Comparison of ENCODE assay signal across 8 mouse cellular contexts in the genomic region with DNA sequence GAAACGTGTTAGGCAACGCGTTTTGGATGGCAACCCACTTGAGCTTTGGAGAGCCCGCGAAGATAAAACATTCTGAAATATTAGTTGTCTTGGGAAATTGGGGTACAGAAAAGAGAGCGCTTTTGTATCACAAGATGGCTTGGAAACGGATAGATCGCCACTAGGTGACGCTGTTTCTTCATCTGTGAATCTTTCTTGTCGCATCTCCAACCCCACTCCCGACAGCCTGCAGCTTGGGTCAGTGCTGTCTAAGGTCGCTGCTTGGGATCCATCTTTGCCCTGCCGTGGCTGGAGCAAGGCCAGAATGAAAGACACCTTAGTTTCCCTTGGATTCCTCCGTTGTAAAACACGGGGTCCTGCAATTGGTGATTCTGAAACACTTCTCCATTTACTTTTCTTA.
DNase-seq lines count a peak whose midpoint lies in the region; ATAC-seq and TF ChIP-seq lines count a peak whose summit lies in the region.

No protein-coding gene starts in this region.

- peak; percentile 98 for TF ChIP-seq CTCF in gastrocnemius, adult 2 months (IDR thresholded peaks at IDR 0.05)
- TF ChIP-seq CTCF in hindbrain, postnatal 0 days (IDR thresholded peaks at IDR 0.05; ENCODE audit: low read depth), result peak; percentile 96

- H3K4me3 ChIP-seq in gastrocnemius, adult 2 months, result peak overlapping the region; percentile 38
- no peak overlapping the region for H3K4me3 ChIP-seq in hindbrain, postnatal 0 days (ENCODE audit: low read length)
- H3K4me3 ChIP-seq in megakaryocyte, embryonic 14.5 days (replicated peaks), result peak overlapping the region; percentile 69

- H3K4me2 ChIP-seq in hindbrain, postnatal 0 days (ENCODE audit: low read depth, low read length), result peak overlapping the region; percentile 44

- H3K9me3 ChIP-seq in hindbrain, postnatal 0 days (ENCODE audit: low read length), result no peaks in the 10 kb centered on the region
- no peaks in the 10 kb centered on the region for H3K9me3 ChIP-seq in megakaryocyte, embryonic 14.5 days

- H3K27me3 ChIP-seq in hindbrain, postnatal 0 days (ENCODE audit: insufficient read depth, low read length), result 0 out of 2 replicates have a peak, but pooled peaks cover 4% of the 10 kb centered on the region
- peaks cover 49% of the 10 kb centered on the region for H3K27me3 ChIP-seq in megakaryocyte, embryonic 14.5 days (replicated peaks)

- intact Hi-C loops in gastrocnemius, adult 2 months (cut with DNase I), result loop anchor here (1.0 to 10.0 kb wide), 4 partner anchors 83 to 543 kb away; no protein-coding TSS in a partner anchor

- 4% methylated on average over 15 of the region's 15 CpGs for WGBS in hindbrain, postnatal 0 days

- peak; percentile 74 for DNase-seq in T-cell, adult 2 months (ENCODE audit: low spot score)
- DNase-seq in cerebellum, postnatal 36 days, result peak; percentile 80 to 91
- DNase-seq in gastrocnemius, adult 2 months, result peak; percentile 84
- peak; percentile 95 for DNase-seq in hindbrain, postnatal 0 days (ENCODE audit: low spot score)
- peak; percentile 92 to 94 for DNase-seq in left cerebral cortex, adult 18-20 months (ENCODE audit: low spot score in 2 of 2)
- DNase-seq in right cerebral cortex, postnatal 10 days (ENCODE audit: low spot score in 2 of 2), result peak; percentile 86 to 92
- DNase-seq in urinary bladder, postnatal 14 days (ENCODE audit: low spot score), result peak; percentile 92

- H3K36me3 ChIP-seq in hindbrain, postnatal 0 days (ENCODE audit: insufficient read depth, low read length), result no peaks in the 10 kb centered on the region
- no peaks in the 10 kb centered on the region for H3K36me3 ChIP-seq in megakaryocyte, embryonic 14.5 days (replicated peaks; ENCODE audit: low read length)

- no peak overlapping the region for H3K27ac ChIP-seq in gastrocnemius, adult 2 months
- H3K27ac ChIP-seq in hindbrain, postnatal 0 days, result no peak overlapping the region

- no peaks in the 10 kb centered on the region for H3K4me1 ChIP-seq in hindbrain, postnatal 0 days (ENCODE audit: insufficient read depth, low read length)
- peaks cover 9% of the 10 kb centered on the region for H3K4me1 ChIP-seq in megakaryocyte, embryonic 14.5 days

- ATAC-seq in hindbrain, postnatal 0 days, result peak; percentile 82

- no peak overlapping the region; the same call in 1 of the 2 replicates for H3K9ac ChIP-seq in hindbrain, postnatal 0 days (replicated peaks; ENCODE audit: low read length)
